Mouse (Mus musculus) erythroblast, embryonic 14.5 days (primary cell): ENCODE results near the gene Tm4sf5.

Source experiments
- GATA1 ChIP-seq: IDR thresholded peaks from 2 replicates; pipeline ENCODE4 v1.6.1; 2012; ENCODE audit warnings: low read length, inconsistent platforms, mixed read lengths
- TAL1 ChIP-seq: IDR thresholded peaks from 3 replicates; pipeline ENCODE4 v1.6.1; 2012; ENCODE audit warnings: low read length, inconsistent platforms, mixed read lengths

GRCm38 (mm10) chr11:70506962-70507515, 2.0 kb downstream of the Tm4sf5 start:
- no peak for TF ChIP-seq GATA1
- no peak for TF ChIP-seq TAL1
